Mouse (Mus musculus) liver, postnatal 0 days (tissue): ENCODE results near the gene Trim62.

Experiments
- CTCF ChIP-seq: sonication (generic); IDR thresholded peaks from 2 replicates; pipeline ENCODE4 v1.5.1; 2016; ENCODE audit warnings: antibody characterized with exemption, low read depth
- EP300 ChIP-seq: IDR thresholded peaks from 2 replicates; pipeline ENCODE4 v1.6.1; 2016; ENCODE audit warnings: antibody characterized with exemption, low read depth, mild to moderate bottlenecking

DNA sequence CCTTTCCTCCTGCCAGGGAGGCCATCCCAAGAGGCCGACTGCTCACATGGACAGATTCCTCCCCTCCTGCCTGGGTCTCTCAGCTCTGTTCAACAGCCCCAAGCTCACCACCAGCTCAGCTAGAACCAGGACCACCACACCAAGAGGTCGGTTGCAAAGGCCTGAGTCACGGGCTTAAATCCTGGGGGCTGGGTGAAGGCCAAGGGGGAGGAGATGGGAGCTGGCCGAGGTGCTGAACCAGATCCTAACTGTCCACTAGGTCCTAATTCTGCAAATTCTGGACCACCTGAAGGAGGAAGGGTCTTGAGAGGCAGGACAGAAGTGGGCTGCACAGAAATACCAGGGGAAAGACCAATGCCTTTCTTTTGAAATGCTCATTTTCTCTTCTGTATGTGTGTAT, 30.4 kb downstream of the Trim62 start:
- TF ChIP-seq EP300 (no peak), CTCF (no peak)
